Mouse (Mus musculus) lung, postnatal 0 days (tissue): Measurements from ENCODE around the gene Mx1.

ENCODE experiments used
- CTCF ChIP-seq: IDR thresholded peaks from 2 replicates; pipeline ENCODE4 v1.5.1; 2016; ENCODE audit warnings: antibody characterized with exemption, mild to moderate bottlenecking
- EP300 ChIP-seq: IDR thresholded peaks from 2 replicates; pipeline ENCODE4 v1.6.1; 2016; ENCODE audit warnings: antibody characterized with exemption, mild to moderate bottlenecking, control low read depth

DNA sequence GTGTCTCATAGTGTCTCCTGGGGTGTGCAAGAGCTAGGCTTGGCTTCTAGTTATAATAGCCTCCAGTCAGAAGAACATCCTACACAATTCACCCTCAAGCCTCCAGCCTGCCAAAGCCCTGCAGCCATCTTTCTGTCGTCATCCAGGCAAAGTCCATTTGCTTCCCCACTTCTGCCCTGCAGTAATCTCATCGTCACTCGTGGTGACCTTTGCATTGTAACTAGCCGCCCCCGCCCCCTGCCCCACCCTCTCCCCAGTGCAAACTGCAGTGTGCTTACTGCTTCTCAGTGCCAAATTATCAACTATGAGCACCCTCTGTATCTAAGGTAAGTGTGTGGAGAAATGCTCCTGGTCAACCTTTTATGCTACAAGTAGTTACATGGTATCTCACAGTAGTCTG, 35.0 kb upstream of the Mx1 start:
- TF ChIP-seq CTCF (no peak), EP300 (no peak)
